Mouse (Mus musculus) C2C12 (cell line): ENCODE measurements around the gene Rabl6. TPM values are rescaled to one million over a fixed set of nuclear protein-coding genes. Genes with fewer than 3 reads are reported as not detected.
A peak's percentile ranks its signal among the peaks of the same experiment; 100 is the strongest.

Experiments used
- H3K27me3 ChIP-seq: one replicate; pipeline ENCODE4 v1.6.1; 2011; ENCODE audit not compliant: control insufficient read depth, insufficient read depth, insufficient read length
- H3K36me3 ChIP-seq: one replicate; pipeline ENCODE4 v1.6.1; 2011; ENCODE audit not compliant: control insufficient read depth, insufficient read depth
- H3K4me3 ChIP-seq: one replicate; pipeline ENCODE4 v1.5.1; 2011; ENCODE audit warnings: mild to moderate bottlenecking, control low read depth; ENCODE audit not compliant: poor library complexity, insufficient read depth, severe bottlenecking
- H3K79me2 ChIP-seq: one replicate; pipeline ENCODE4 v1.6.1; 2011; ENCODE audit not compliant: control insufficient read depth, insufficient read depth
- H3K79me3 ChIP-seq: one replicate; pipeline ENCODE4 v1.6.1; 2011; ENCODE audit warnings: low read depth, control low read depth
- H3ac ChIP-seq: one replicate; pipeline ENCODE3; 2011; ENCODE audit warnings: low read depth; ENCODE audit not compliant: control insufficient read depth, insufficient read length
- CEBPB ChIP-seq: IDR thresholded peaks from one replicate; pipeline ENCODE4 v1.6.1; 2011; ENCODE audit warnings: low read depth, mild to moderate bottlenecking, control low read depth, moderate library complexity
- CTCF ChIP-seq: IDR thresholded peaks from one replicate; pipeline ENCODE4 v1.5.1; 2011; ENCODE audit not compliant: control insufficient read depth, insufficient read depth, insufficient read length
- FOSL1 ChIP-seq: IDR thresholded peaks from one replicate; pipeline ENCODE4 v1.8.0; 2011; ENCODE audit warnings: mild to moderate bottlenecking, low read length; ENCODE audit not compliant: poor library complexity, insufficient read depth, severe bottlenecking
- MAX ChIP-seq: IDR thresholded peaks from one replicate; pipeline ENCODE4 v1.6.1; 2011; ENCODE audit warnings: mild to moderate bottlenecking, control low read depth
- MYOD1 ChIP-seq: IDR thresholded peaks from one replicate; pipeline ENCODE4 v1.6.1; 2011; ENCODE audit warnings: low read depth; ENCODE audit not compliant: control insufficient read depth, insufficient read length
- MYOG ChIP-seq: IDR thresholded peaks from one replicate; pipeline ENCODE4 v1.6.1; 2011; ENCODE audit not compliant: control insufficient read depth, insufficient read length; ENCODE audit errors: extremely low read depth
- USF1 ChIP-seq: IDR thresholded peaks from one replicate; pipeline ENCODE4 v1.6.1; 2011; ENCODE audit warnings: low read depth, mild to moderate bottlenecking, control low read depth, moderate library complexity
- polyA plus RNA-seq: library from polyadenylated mRNA; unstranded; fragments of >200 nt; fragmentation: generic; extraction: Trizol; gene quantifications from one replicate; pipeline ENCODE4 v1.2.1, GENCODE M21; 2012; ENCODE audit warnings: missing spikeins

The Rabl6 gene
- polyA plus RNA-seq, 1 experiment = 58.9 TPM

GRCm38 (mm10) chr2:25621229-25622200, 13.2 kb upstream of the Rabl6 start, which contains the start of gene Tmem141:
Gene Tmem141 (minus strand): TSS chr2:25622005.
- H3K79me3 ChIP-seq = no peaks in the 10 kb centered on the region
- H3K79me2 ChIP-seq = no peaks in the 10 kb centered on the region
- H3ac ChIP-seq = peak within 1 kb of the TSS; percentile 31
- no peak within 1 kb of the TSS for H3K4me3 ChIP-seq
- peaks cover 36% of the 10 kb centered on the region for H3K27me3 ChIP-seq
- no peak for TF ChIP-seq MYOG
- TF ChIP-seq MYOD1 = no peak
- no peak for TF ChIP-seq MAX
- peak; percentile 42 for TF ChIP-seq CTCF
- H3K36me3 ChIP-seq = no peaks in the 10 kb centered on the region

GRCm38 (mm10) chr2:25620852-25621228, 12.5 kb upstream of the Rabl6 start:
- Histone ChIP-seq H3K79me2 (no peaks in the 10 kb centered on the region), H3K36me3 (no peaks in the 10 kb centered on the region), H3K4me3 (no peak overlapping the region), H3ac (no peak overlapping the region), H3K79me3 (no peaks in the 10 kb centered on the region), H3K27me3 (peaks cover 39% of the 10 kb centered on the region)
- no peak for TF ChIP-seq MAX
- TF ChIP-seq USF1 = no peak
- TF ChIP-seq CEBPB = no peak
- no peak for TF ChIP-seq MYOG
- TF ChIP-seq CTCF = no peak
- no peak for TF ChIP-seq FOSL1
- no peak for TF ChIP-seq MYOD1

DNA sequence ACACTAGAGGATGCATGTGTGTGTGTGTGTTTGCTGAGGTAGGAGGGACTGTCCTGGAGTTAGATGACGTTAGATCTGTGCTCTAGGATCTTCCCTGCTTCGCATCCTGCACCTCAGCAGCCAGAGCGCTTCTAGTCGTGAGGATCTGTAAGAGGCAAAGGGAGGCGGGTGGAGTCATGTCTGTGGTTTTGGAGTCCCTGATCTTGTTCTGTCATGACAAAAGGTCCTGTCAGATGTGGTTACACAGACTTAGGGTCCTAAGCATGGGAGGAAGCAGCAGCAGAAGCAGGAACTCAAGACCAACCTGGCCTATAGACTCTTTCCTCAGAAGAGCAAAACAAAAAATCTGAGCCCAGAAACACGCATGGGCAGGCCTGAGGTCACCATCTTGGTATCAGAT, 12.1 kb upstream of the Rabl6 start:
- H3K36me3 ChIP-seq = no peaks in the 10 kb centered on the region
- H3K79me3 ChIP-seq = no peaks in the 10 kb centered on the region
- H3K27me3 ChIP-seq = peaks cover 42% of the 10 kb centered on the region
- TF ChIP-seq FOSL1 (no peak), CEBPB (no peak), CTCF (no peak), MYOG (no peak), USF1 (no peak), MAX (no peak), MYOD1 (no peak)
- H3K79me2 ChIP-seq = no peaks in the 10 kb centered on the region
- H3K4me3 ChIP-seq = no peak overlapping the region
- H3ac ChIP-seq = no peak overlapping the region

- H3K4me3 ChIP-seq = no peak within 1 kb of the TSS
- TF ChIP-seq FOSL1 (no peak), MYOD1 (no peak), CTCF (no peak)
- H3K36me3 ChIP-seq = no peaks in the 10 kb centered on the region
- peaks cover 38% of the 10 kb centered on the region for H3K27me3 ChIP-seq
- H3K79me3 ChIP-seq = no peaks in the 10 kb centered on the region
- no peak within 1 kb of the TSS for H3ac ChIP-seq
- no peaks in the 10 kb centered on the region for H3K79me2 ChIP-seq
Measured at GRCm38 (mm10) chr2:25617578-25617977, 9.3 kb upstream of the Rabl6 start, which contains the start of gene Ccdc183. Gene Ccdc183 (minus strand): TSS chr2:25617678.

DNA sequence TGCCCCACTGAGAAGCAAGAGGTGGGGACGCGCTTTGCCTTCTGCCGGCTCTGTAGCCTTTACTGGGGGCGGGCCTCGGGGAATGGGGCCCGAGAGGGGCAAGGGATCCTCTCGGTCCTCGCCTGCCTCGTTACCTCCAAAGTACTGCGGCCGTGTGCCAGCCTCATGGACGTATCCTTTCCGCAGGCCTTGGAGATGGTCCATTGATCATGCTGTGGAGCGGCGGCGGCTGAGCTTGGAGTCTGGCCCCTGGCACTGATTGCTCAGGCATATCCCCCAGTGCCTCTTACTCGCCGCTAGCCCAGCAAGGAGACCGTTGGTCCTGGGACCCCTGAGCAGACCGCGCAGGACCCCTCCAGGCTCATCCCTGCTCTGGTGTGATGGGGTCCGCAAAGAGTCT, 8.1 kb upstream of the Rabl6 start:
- Histone ChIP-seq H3K4me3 (no peak overlapping the region), H3K79me2 (no peaks in the 10 kb centered on the region), H3K27me3 (peaks cover 38% of the 10 kb centered on the region), H3ac (no peak overlapping the region), H3K36me3 (no peaks in the 10 kb centered on the region), H3K79me3 (no peaks in the 10 kb centered on the region)
- TF ChIP-seq CTCF (no peak), MAX (no peak), CEBPB (no peak), USF1 (no peak), FOSL1 (no peak), MYOD1 (no peak), MYOG (no peak)

DNA sequence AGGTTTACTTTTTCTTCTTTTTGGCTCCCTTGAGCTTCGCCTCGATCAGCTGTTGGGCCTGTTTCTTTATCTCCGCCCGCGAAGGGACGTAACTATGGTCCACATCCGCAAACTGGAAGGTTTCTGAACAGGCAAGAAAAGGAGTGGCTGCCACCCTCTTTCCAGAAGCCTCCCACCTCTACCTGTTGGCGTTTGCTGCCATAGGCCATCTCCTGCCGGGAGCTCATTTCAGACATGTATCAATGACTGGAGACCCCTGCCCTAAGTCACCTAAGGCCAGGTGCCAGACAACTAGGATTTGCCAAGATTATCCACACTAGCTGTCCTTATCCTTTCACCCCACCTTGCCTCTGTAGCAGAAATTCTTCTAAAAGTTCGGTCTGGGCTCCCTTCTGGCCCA, 350 bp upstream of the Rabl6 start:
- peaks cover 36% of the 10 kb centered on the region for H3K79me3 ChIP-seq
- no peak overlapping the region for H3ac ChIP-seq
- H3K36me3 ChIP-seq = peaks cover 6% of the 10 kb centered on the region
- H3K79me2 ChIP-seq = peaks cover 46% of the 10 kb centered on the region
- no peak for TF ChIP-seq USF1
- no peak for TF ChIP-seq MAX
- TF ChIP-seq FOSL1 = no peak
- H3K4me3 ChIP-seq = no peak overlapping the region
- H3K27me3 ChIP-seq = peaks cover 6% of the 10 kb centered on the region
